Mouse (Mus musculus): ENCODE measurements around the gene Ccdc22. TPM values are rescaled to one million over a fixed set of nuclear protein-coding genes. Genes with fewer than 3 reads are reported as not detected.

Gene Ccdc22
- 17.5 and 20.1 TPM in 2 replicates for polyA plus RNA-seq (2012; rRNA removed; ENCODE audit: low replicate concordance)

DNA sequence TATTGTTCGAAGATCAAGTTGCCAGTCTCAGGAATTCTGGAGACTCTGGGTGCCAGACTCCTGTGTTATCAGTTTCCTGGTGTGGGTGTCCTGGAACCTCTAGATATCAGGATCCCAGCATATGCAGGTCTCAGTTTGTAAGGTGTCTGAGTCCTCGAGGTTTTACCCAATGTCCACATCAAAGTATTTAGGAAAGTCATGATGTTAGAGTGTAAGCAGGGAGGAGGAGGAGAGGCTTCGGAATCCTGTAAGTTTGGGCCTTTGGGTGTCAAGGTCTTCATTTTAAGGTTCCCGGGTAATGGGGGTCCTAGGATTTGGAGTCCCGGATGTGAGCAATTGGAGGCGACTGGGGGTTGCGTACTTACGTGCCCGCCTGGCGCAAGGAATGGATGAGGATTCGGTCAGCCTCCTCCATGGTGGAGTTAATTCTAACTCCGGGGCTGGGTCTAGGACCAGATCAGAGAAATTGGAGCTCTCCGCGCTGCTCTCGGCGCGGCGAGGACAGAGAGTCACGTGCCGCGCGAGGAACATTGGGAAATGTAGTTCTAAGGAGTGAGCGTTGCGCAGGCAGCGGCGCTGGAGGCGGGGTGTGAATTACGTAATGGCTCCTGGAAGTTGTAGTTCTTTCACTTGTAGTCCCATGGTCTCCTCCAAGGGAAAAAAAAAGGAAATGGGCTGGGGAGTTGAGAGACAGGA lies at the start of gene Ccdc22:
Gene Ccdc22, minus strand, starts transcription at position 639 of the 696 bp plus-strand sequence.

DNA sequence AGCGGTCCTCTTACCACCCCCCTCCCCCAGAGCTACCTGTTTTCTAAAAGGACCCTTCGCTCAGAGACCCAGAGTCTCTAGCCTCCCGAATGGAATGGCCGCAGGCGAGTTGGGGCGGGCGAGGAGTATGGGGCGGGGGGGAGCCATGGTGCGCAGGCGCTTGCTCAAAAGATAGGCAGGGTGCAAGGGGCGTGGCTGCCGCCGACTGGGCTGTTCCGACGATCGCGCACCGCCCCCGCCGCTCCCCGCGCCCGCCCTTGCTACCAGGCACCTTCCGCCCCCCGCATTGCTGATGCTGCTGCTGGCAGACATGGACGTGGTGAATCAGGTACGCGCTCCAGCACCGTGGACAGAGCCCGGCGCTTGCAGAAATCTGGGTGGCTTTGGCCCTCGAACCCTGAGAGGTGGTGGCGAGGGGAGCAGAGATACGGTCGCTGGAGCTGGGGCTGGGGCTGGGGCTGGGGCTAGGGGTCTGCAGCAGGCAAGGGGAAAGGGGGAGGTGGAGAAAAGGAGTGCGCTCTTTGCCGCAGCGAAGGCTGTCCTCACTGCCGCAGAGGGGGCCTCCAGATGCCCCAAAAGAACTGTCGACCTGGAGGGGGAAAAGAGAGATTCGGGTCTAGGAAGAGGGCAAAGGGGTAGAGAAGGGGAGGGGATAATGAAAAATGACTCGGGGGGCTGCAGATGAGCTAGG lies 33.2 kb upstream of the Ccdc22 start, which contains the start of gene Syp:
Gene Syp, plus strand, starts transcription at position 71 of the 691 bp plus-strand sequence.

DNA sequence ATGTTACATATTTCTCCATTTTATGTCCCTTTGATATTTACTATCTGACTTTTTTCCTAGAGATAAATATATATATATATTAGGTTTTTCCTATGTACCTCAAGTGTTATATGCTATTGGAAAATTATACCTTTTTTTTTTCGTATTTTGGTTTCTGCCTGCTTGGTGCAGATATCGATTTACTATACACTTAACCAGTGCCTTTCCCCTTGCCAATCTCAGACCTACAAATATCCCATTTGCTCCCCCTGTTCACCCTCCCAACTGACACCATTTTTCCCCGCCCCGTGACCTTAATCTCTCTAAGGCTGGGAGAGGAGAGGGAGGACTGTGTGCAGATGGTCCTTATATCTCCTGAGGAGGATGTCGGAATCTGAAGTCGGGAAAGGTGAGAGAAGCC lies 1.5 kb upstream of the Ccdc22 start, which contains the start of gene Cacna1f:
Gene Cacna1f, plus strand, starts transcription at position 301 of the 400 bp plus-strand sequence.

DNA sequence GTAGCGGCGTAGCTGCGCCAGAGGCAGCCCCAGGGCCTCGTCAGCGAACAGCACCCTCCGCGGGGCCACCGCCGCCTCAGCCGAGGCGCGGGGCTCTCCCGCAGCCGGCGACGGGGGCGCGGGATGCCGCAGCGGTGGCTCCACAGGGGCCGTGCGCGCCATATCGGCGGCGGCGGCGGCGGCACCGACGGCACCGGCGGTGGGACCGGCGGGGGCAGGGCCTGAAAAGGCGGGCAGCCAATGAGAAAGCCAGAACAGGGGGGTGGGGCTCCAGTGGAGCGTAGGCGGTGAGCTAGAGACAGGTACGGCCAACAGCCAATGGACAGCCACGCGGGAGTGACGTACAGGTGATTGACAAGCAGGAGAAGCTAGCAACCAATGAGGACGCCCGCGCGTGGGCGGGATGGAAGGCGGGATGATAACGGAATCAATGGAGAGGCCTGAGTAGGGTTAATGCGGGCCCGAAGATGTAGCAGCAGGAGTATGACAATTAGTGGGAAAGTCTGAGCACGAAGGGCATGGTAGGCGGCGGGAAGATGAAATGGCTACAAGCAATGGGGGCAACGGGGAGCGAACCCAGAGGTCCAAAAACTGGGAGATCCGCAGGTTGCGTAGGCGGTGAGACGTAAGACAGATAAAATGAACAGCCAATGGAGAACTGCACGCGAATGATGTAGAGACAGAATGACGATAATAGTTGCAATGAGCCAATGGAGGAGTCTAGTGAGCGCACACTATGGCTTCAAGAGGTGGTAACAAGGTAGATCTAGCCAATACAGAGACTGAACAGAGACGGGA lies 31.0 kb downstream of the Ccdc22 start, which contains the start of gene Ppp1r3f:
Gene Ppp1r3f, minus strand, starts transcription at position 197 of the 798 bp plus-strand sequence.

DNA sequence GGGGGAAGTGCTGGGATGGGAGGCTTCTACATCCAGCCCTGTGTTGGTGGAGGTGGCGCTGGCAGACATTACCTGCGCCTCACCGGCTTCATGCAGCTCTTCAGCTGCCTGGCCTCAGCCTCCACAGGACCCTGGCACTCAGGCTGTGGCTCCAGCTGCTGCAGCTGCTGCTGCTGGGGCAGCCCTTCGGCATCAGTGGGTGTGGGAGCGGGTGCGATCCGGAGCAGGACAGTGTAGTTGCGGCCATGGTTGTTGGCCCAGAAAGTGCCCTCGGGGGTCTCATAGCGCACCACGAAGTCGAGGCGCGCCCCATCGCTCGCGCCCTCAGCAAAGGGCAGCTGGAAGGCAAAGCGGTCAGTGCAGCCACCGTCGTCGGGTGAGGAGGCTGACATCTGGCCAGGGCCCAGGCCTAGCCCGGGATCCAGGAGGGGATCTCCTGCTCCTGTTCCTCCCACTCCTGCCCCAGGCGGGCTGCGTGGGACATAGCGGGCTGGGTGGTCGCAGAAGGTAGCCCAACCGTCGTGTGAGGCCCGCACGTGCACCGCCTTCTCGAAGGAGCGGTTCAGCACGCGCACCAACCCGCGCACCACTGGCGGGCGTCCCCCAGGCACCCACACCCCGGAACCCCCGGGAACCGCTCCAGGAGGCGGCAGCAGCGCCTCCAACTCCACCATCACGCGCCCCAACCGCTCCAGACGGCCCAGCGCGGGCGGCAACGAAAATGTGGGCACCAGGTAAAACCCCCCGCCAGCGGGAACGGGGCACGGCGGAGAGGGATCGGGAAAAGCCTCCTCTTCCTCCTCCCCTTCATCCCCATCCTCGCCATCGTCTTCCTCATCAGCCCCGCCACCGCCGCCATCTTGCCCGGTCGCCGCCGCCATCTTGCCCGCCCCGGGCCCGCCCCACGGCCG lies 31.9 kb downstream of the Ccdc22 start, which contains the start of gene Foxp3:
Gene Foxp3, plus strand, starts transcription at position 469 of the 911 bp plus-strand sequence.

Other genes starting within 250 kb of the Ccdc22 start
- 1.3 and 1.4 TPM in 2 replicates for gene Usp27x, start 229.7 kb downstream of the Ccdc22 start, polyA plus RNA-seq (2012; rRNA removed; ENCODE audit: low replicate concordance)
- 3.3 and 11.9 TPM in 2 replicates for gene Foxp3, start 31.9 kb downstream of the Ccdc22 start, polyA plus RNA-seq (2012; rRNA removed; ENCODE audit: low replicate concordance)
- gene Ppp1r3f, start 31.2 kb downstream of the Ccdc22 start, polyA plus RNA-seq (2012; rRNA removed; ENCODE audit: low replicate concordance): 3.0 and 6.5 TPM in 2 replicates
- 0.10 and 0.16 TPM in 2 replicates for gene Cacna1f, start 1.6 kb upstream of the Ccdc22 start, polyA plus RNA-seq (2012; rRNA removed; ENCODE audit: low replicate concordance)
- gene Syp, start 33.0 kb upstream of the Ccdc22 start, polyA plus RNA-seq (2012; rRNA removed; ENCODE audit: low replicate concordance): 5.7 and 8.6 TPM in 2 replicates
- 37.2 and 57.8 TPM in 2 replicates for gene Prickle3, start 51.7 kb upstream of the Ccdc22 start, polyA plus RNA-seq (2012; rRNA removed; ENCODE audit: low replicate concordance)
- gene Plp2, start 65.9 kb upstream of the Ccdc22 start, polyA plus RNA-seq (2012; rRNA removed; ENCODE audit: low replicate concordance): 137 and 304 TPM in 2 replicates
- gene Magix, start 75.7 kb upstream of the Ccdc22 start, polyA plus RNA-seq (2012; rRNA removed; ENCODE audit: low replicate concordance): 4.8 and 17.7 TPM in 2 replicates
- gene Gpkow, start 91.6 kb upstream of the Ccdc22 start, polyA plus RNA-seq (2012; rRNA removed; ENCODE audit: low replicate concordance): 5.4 and 7.0 TPM in 2 replicates
- gene Wdr45, start 108.8 kb upstream of the Ccdc22 start, polyA plus RNA-seq (2012; rRNA removed; ENCODE audit: low replicate concordance): 52.6 and 81.0 TPM in 2 replicates
- 0.95 and 4.4 TPM in 2 replicates for gene Gm45208, start 116.7 kb upstream of the Ccdc22 start, polyA plus RNA-seq (2012; rRNA removed; ENCODE audit: low replicate concordance)
- gene Praf2, start 122.9 kb upstream of the Ccdc22 start, polyA plus RNA-seq (2012; rRNA removed; ENCODE audit: low replicate concordance): 50.1 and 63.0 TPM in 2 replicates
- gene Ccdc120, start 145.4 kb upstream of the Ccdc22 start, polyA plus RNA-seq (2012; rRNA removed; ENCODE audit: low replicate concordance): 13.2 and 28.8 TPM in 2 replicates
- 31.3 and 39.5 TPM in 2 replicates for gene Tfe3, start 157.0 kb upstream of the Ccdc22 start, polyA plus RNA-seq (2012; rRNA removed; ENCODE audit: low replicate concordance)
- gene Gripap1, start 184.2 kb upstream of the Ccdc22 start, polyA plus RNA-seq (2012; rRNA removed; ENCODE audit: low replicate concordance): 29.7 and 46.8 TPM in 2 replicates
- gene Kcnd1, start 216.8 kb upstream of the Ccdc22 start, polyA plus RNA-seq (2012; rRNA removed; ENCODE audit: low replicate concordance): 3.0 and 3.3 TPM in 2 replicates
- gene Otud5, start 235.8 kb upstream of the Ccdc22 start, polyA plus RNA-seq (2012; rRNA removed; ENCODE audit: low replicate concordance): 25.7 and 37.9 TPM in 2 replicates

Measured in mammary gland, adult 2 months (tissue).